Mouse (Mus musculus): ENCODE measurements around the gene Arhgef15.
"Not testable (repeated sequence)": the region's sequence is repeated elsewhere in the genome, so short reads cannot be mapped to it uniquely, and the experiment has no call there.

DNA sequence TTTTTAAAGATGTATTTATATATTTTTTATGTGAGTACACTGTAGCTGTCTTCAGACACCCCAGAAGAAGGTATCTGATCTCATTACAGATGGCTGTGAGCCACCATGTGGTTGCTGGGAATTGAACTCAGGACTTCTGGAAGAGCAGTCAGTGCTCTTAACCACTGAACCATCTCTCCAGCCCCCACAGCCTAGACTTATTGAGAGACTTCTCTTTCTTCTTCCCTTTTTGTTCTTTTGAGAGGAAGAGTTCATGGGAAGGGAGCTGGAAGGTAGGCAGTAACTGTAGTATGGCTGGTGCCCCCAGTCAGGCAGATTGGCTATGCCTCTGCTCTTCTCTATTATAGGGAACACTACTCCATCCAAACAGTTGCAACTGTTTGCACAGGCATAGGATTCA, 49.3 kb upstream of the Arhgef15 start:
- not testable (repeated sequence) for TF ChIP-seq POLR2A (IDR thresholded peaks at IDR 0.05; ENCODE audit: borderline replicate concordance, control insufficient read depth, low read depth, low read length); CTCF (IDR thresholded peaks at IDR 0.05; ENCODE audit: control insufficient read depth, insufficient read depth, low read length)

All from bone marrow, adult 2 months (tissue).